Mouse (Mus musculus) yolk sac, embryonic 10.5 days (tissue): ENCODE results near the gene Tpst1.
A peak's percentile ranks its signal among the peaks of the same experiment; 100 is the strongest.

Experiments used
- DNase-seq: peaks from one replicate; pipeline ENCODE4 v3.0.0-alpha.2; 2017; ENCODE audit warnings: low spot score

The Tpst1 gene

DNA sequence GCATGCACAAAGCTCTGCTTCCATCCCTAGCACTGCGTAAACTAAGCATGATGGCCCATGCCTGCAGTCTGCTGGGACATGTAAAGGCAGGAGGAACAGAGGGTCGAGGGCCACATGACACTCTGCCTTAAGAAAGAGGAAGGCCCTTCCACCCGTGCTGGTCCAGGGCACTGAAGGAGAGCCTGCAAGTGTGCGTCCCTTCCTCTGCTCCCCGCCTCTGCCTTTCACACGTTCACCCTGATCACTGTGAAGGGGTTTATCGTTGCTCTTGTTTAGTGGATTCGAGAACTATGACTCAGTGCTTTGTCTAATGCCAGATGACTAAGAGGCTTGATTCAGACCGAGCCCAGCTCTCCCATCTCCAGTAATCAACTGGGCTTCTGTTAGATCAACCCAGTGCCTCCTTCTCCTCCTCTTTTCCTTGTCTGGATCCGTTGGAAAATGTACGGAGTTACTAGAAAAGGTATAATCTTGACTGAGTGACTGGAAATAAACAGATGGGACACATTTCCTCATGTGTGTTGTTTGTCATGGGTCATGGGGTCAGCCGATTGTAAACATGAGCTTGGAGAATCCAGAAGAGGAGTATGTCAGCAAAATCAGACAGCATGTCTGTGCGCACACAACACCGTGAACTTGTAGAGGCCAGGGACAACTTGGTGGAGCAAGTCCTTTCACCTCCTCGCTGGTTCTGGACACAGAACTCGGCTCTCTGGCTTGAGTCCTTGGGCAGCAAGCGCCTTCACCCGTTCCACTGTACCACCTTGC is 16.7 kb downstream of the Tpst1 start:
- no peak for DNase-seq

DNA sequence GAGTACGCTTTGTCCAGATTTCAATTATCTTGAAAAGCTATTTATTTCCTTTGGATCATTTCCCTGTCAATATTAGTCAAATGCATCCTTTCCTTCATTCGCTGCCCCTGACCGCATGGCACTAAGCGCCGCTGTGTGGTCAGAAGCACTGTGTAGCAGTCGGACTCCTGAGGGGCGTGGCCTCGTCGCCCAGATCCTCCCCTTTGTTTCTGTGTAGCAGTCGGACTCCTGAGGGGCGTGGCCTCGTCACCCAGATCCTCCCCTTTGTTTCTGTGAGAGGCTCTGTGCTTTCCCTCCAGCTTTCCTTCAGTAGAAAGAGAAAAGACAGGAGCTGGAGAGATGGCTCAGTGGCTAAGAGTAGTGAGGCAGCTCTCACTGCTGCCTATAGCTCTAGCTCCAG is 23.6 kb downstream of the Tpst1 start:
- DNase-seq = peak; percentile 23

DNA sequence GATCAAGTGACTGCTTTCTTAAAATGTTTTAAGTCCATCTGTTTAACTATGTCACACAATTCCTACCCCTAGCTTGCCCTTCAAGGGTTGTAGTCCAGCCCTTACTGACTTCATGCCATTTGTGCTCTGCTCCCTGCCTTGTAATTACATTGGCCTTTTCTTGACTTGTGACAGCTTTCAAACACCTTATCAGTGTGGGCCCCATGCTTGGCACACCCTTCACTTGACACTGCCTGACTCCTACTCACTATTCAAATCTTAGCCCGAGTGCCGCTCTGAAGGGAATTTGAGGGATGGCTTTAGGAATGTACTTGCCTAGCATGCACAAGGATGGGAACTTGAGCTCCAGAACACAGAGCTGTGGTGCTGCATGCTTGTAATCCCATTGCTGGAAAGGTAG is 24.7 kb downstream of the Tpst1 start:
- DNase-seq = no peak

DNA sequence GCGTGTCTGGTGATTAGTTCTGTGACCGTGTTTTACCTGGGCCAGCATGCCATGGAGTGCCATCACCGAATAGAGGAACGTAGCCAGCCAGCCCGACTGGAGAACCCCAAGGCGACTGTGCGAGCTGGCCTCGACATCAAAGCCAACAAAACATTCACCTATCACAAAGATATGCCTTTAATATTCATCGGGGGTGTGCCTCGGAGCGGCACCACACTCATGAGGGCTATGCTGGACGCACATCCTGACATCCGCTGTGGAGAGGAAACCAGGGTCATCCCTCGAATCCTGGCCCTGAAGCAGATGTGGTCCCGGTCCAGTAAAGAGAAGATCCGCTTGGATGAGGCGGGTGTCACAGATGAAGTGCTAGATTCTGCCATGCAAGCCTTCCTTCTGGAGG is 28.6 kb downstream of the Tpst1 start:
- no peak for DNase-seq

DNA sequence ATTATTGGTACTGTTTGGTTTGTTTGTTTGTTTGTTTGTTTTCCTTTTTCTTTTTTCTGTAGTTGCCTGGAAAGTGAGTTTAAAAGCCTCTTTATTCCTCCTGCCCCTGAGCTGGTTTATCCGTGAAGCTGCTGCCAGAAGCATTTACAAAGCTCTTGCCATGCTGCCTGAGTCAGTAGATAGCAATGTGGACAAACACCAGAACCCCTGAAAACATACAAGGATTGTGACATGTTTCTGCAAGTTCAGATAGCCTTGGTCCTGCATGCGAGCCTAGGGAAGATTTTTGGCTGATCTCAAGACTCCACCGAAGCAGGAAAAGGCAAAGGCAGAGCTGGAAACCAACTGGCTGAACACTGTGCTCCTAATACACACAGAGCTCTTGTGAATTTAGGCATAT is 36.2 kb downstream of the Tpst1 start:
- DNase-seq = no peak

DNA sequence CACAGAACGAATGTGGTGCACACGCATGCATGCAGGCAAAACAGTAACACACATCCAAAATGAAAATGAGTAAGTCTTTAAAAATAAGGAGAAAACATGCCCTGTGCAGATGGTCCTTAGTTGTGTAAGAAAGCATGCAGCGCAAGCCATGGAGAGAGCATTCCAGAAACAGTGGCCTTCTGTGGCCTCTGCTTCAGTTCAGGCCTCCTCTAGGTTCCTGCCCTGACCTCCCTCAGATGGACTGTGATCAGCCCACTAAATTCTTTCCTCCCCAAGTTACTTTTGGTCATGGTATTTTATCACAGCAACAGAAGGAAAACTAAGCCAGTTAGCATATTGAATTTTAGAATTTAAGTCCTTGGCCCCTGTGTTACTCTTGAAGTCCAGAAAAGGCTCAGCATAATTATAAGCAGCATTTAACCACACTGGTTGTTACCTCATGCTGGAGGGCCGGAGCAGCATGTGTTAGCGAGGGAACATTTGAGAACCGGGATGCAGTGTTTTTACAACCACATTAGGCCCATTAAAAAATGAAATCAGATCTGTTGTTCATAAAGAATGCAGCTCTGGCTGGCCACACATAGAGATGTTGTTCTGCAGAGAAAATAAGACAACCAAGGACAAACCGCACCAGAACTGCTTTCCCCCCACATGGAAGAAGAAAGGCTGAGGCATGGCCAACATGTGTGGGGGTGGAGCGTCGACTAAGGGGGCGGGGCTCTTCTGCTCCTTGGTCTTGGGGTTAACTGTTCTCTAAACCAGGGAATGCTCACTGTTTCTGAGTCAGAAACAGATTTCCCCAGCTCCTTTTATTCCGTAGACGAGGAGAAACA is 37.7 kb downstream of the Tpst1 start:
- no peak for DNase-seq

DNA sequence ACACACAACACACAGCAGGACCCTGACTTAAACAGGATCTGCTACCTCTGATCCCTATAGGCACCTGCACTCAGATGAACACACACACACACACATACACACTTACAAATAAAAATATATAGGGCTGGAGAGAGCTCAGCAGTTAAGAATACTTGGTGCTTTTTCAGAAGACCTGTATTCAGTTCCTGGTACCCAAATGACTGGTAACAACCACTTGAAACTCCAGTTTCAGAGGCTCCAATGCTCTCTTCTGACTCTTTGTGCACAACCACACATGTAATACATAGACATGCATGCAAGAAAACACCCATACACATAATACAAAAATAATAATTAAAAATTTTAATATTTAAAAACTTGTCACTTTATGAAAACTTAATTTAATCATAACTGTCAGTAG is 39.5 kb downstream of the Tpst1 start:
- no peak for DNase-seq

DNA sequence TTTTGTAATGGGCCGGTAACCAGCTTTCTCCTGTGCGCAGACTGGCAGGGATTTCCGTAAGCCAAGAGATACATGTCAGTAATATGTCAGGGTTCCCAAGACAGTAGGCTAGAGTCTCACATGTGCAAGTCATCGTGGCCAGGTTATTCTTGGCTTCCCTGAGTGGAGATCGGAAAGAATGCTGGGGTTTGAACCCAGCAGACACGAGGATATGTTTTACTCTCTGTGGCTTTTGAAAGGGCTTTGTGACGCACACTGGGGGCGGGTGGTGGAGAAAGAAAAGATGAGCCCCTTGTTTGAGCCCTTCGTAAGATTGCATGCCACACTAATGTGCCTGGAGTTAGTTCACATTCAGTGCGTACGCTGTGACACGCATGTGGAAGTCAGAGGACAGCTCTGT is 43.0 kb downstream of the Tpst1 start:
- no peak for DNase-seq

DNA sequence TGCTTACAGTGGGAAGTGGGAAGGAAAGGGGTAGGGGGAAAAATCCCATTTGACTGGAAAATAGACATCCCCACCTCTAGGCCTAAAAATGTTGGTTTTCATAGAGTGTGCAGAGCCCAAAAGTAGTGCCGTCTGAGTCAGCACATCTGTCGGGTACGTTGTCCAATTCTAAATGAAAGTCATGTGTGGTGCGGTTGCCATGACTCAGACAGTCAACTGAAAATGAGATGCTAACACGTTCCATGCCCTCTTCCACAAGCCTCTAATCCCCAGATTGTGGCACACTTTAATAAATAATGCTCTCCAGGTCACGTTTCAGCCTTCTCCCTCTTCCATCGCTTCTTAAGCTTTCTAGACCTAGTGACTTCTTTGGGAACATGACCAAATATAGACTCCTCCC is 43.7 kb downstream of the Tpst1 start:
- DNase-seq = no peak

DNA sequence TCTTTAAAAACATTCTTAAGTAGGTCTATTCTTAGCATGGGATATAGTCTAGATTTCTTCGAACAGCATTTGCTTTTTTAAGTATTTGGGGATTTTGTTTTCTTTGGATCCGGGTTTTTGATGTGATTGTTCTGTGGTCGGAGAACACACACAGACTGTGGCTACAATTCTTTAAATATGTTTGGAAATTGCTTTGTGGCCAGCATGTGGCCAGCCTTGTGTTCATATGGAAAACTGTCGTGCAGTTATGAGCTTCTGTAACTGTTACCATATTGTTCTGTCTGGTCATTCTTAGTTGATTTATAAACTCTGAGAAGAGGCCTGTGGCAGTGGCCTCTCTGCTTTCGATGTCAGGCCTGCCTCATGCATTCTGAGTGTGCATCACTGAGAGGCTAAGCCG is 44.8 kb downstream of the Tpst1 start:
- DNase-seq = no peak

DNA sequence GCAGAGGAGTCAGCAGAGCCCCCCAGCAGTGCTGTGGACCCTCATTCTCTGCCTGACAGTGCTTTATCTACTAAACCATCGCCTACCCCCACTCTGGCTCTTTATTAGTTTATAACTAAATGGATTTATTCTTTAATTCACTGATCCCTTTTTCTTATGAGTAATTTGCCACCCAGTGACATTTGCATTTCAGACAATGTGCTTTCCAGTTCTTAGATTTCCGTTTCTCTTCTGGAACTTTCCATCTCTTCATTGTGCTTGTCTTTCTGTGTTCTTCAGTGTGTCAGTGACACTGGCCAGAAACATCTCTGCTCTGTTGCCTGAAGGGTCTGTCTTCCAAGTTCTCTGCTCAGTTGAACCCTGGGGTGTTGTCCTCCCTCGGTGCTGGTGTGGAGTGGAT is 46.1 kb downstream of the Tpst1 start:
- no peak for DNase-seq

DNA sequence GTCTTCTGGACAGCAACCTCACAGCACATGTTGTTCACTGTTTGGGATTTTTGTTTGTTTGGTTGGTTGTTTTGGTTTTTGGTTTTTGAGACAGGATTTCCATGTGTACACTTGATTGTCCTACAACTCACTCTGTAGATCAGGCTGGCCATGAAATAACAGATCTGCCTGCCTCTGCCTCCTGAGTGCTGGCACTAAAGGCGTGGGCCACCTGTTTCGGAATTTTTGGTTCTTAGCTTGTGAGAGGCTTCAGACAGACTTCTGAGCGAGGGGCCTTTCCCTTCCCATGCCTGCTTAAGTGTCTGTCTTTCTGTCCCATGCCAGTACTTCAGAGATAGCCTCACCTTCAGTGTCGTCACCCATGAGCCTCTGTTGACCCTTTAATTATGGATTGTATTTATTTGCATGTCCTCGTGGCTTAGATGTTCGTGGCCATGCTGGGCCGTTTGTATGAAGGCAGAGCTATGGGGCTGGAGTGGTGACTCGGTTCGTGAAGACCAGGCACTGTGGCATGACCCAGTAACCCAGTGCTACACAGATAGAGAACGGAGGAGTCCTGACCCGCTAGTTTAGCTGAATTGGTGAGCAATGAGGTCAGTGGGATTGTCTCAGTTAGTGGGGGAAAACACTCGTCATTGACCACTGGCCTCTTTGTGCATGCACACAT is 47.1 kb downstream of the Tpst1 start:
- no peak for DNase-seq

DNA sequence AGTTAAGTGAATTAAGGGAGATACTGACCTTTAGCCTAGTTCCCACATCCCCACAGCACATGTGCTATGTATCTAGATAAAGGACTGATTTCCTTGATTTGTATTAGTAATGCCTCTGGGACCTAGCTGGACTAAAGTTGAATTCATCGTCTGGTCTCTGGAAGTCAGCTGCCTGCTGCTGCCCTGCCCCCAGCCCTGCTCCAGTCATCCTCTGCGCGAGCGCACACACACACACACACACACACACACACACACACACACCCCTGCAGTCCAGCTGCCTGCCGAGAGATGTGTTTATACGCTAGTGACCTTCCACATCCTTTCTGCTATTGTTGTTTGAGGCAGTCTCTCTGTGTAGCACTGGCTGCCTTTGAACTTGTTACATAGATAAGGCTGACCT is 47.8 kb downstream of the Tpst1 start:
- DNase-seq = peak; percentile 13

DNA sequence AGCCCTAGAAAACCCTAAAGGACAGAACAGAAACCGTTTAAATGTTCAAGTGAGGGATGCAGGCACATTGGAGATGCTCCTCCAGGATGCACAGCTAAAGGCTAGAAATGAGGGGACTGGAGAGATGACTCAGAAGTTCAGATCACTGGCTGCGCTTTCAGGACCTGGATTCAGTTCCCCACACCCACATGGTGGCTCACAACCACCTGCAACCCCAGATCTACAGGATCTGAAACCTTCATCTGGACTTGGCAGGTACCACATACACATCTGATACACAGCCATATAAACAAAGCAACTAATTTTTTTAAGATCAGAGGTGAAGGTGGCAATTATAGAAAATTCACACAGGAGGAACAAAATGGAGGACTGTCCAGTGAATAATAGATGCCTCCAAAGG is 49.2 kb downstream of the Tpst1 start:
- no peak for DNase-seq

DNA sequence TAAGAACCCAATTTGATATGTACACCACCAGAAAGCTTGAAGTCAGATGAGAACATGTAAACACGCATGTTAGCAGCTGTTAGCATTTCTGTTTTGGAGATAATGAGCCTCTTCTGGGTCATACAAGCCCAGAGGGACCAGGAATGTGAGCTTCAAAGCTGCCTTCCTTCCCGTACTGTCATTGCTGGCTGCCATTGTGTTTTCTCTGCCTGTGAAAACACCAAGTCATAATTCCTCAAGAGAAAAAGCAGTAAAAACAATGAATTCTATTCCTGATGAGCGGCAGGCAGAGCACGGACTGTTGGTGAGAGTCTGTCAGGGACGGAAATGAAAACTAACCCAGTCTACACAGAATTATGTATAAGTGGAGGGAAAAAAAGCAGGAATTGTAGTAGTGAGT is 51.1 kb downstream of the Tpst1 start:
- no peak for DNase-seq

DNA sequence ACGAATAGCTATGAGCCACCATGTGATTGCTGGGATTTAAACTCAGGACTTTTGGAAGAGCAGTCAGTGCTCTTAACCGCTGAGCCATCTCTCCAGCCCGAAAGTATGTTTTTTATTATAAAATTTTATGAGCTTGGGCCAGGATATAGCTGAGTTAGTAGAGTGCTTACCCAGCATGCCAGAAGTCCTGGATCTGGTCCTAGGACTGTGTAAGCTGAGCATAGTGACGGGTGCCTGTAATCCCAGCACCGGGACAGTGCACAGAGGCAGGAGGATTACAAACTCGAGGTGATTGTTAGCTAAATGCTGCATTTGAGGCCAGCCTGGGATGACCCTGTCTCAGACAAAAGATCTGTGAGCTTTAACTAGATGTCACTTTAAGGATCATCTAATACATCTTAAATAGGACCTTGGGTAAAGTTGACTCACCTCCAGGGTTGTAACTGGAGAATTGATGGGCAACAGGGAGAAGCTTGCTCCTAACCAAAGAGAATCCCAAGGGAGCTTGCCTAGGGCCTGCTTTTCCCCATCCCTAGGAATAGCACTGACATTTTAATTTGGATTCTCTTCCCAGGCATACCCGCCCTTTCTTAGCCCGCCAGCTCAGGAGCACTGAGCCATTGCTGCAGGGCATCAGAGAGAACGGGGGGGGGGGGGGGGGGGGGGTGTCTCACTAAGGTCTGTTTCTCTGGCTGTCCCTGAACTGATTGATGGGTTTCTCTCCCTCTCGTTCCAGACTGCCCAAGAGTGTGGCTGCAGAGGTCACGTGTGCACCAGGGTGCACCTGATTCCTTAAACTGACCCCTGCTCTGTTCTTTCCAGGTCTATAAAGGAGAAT is 55.8 kb downstream of the Tpst1 start:
- DNase-seq = no peak

DNA sequence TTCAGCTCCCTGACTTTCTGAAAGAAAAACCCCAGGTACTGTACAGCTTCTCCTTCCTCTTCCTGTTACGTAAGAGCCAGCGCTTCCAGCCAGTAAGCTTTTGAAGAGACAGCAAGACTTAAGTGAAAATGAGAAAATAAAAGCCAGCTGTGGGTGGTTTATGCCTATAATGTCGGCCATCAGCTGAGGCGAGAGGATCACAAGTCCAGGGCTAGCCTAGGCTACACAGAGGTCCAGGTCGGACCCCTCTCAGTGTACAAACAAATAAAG is 56.3 kb downstream of the Tpst1 start:
- no peak for DNase-seq

DNA sequence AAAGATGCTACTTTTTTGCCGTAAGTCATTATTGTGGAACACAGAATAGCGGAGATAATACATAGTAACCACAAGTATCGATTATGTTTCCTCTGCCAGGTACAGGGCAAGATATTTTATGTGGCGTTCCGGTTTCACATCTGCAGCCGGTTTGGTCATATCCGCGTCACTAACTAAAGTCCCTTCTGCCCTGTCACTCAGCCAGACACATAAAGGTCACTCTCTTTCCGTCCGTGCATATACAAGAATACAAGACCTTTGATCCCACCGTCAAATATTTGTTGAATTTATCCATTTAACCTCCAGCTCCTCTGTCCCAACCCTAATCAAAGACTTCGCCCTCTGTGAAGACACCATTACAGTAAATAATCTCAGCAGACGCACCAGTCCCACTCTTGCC is 63.5 kb downstream of the Tpst1 start:
- no peak for DNase-seq

DNA sequence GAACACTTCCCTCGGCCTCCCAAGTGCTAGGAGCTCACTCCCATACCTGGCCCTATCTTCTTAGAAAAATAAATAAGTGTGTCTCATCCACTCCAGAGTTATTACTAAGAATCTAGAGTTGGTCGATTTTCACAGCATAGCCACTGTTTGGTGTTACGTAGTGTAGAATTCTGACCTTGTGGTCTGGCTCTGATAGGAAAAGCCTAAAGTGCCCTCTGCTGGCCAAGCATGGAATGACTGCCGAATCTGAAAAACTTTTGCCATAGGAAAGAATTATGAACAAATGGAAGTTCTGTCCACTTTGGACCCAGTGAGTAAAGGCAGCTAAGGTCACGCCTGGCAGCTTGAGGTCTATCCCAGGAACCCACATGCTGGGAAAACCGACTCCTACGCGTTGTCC is 66.3 kb downstream of the Tpst1 start:
- DNase-seq = peak; percentile 49

DNA sequence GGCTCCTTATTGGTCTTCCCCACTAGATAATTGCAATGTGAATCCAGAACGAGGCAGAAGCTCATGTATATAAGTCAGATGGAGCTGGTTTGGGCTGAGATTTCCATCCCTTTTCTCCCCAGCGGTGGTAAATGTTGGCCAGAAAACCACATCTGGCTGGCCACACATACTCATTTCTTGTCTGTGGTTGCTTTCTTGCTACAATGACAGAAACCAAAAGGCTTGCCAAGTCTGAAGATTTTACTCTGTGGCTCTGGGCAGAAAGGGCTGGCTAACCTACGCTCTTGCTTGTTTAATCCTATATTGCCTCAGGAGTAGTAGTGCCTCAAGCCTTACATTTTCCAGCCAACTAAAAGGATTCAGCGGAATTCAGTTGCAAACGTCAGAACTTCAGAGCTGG is 68.0 kb downstream of the Tpst1 start:
- no peak for DNase-seq

DNA sequence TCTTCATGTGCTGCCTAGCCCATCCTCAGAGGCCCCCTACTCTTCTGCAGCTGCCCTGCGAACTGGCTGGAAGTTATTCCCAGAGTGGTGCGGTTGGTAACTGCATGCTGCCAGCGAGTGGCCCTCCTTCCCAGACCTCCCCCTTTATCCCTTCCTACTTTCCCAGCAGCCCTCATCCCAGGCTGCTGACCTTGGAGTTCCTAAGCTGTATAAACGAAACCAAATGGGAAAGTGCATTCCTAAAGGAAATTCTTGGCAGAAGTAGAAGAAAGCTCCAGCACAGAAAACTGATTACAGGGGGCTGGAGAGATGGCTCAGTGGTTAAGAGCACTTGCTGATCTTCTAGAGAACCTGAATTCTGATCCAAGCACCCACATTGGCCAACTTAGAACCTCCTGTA is 68.9 kb downstream of the Tpst1 start:
- DNase-seq = no peak

DNA sequence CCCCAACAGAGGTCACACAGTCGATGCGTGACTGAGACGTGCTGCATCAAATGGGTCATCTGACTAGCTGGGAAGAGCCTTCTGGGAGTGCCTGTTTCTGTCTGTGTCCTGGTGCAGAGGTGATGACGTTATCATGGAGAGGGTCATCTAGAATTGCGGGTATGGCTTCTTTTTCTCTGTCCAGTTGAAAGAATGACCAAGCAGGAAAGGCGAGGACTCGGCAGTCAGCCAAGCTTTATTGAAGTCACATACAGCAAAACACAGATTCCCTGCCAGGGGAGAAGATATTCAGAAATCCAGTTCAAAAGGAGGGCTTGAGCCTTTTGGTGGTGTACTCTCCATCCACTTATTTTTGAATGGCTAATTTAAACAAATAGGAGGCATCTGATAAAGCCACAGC is 70.0 kb downstream of the Tpst1 start:
- no peak for DNase-seq

DNA sequence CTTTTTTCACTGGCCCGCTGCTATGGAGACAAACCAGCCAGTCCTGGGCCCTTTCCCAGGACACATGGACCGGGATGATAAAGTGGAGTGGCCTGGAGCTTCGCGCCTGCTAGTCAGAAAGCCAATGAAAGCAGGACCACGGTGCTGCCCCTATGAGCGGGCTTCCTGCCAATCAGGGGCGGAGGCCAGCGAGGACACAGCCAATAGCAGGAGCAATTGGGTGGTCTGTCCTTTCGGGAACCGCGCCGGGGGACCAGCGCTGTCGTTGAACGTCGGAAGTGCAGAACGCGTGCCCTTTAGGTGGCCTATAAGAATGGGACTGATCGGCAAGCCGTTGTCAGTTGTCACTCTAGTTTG is 70.8 kb downstream of the Tpst1 start:
- DNase-seq = no peak
